Mouse (Mus musculus): ENCODE results near the gene Terb2. TPM values are rescaled to one million over a fixed set of nuclear protein-coding genes. Genes with fewer than 3 reads are reported as not detected.

Terb2 gene
- total and polyA plus RNA-seq, 3 experiments: not detected

DNA sequence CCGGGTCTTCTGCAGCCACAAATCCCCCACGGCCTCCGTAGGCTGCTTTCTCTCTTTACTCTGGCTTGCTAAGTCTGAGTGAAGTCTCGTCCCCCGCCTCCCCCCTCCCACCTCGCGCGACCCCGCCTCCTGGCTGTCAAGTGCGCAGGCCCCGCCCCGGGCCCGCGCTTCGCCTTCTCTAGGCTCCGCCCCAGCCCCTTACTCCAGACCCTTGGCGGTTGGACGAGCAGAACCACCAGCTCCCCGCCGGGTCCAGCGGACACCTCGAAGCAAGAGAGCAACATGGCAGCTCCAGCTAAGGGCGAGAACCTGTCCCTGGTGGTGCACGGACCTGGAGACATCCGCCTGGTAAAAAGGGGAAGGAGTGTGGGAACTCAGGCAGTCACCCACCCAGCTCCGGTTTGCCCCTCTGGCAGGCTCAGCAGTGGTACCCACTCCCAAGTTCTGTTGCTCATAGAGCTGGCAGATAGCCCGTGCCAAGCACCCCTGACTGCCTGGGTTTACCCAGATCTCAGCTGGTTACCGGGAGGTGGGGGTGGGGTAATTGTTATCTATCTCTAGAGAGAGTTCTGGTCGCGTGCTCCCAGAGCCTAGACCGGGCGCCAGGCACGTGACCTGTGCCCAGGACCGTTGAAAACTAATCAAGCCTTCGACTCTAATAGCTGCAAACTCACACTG lies 48.7 kb downstream of the Terb2 start, which contains the start of gene Sord (continued):
- TF ChIP-seq NRF1 (IDR thresholded peaks at IDR 0.05; ENCODE audit: insufficient read depth, low read depth, low read length, poor library complexity, severe bottlenecking) (peak; percentile 41; the same call in 1 of the 2 replicates), TAL1 (IDR thresholded peaks at IDR 0.05; ENCODE audit: low read length) (no peak), MAFK (IDR thresholded peaks at IDR 0.05; ENCODE audit: borderline replicate concordance, low read depth, low read length) (peak; percentile 6; the same call in 1 of the 2 replicates), MEF2A (IDR thresholded peaks at IDR 0.05; ENCODE audit: extremely low read depth, insufficient replicate concordance, low read depth, low read length, poor library complexity, severe bottlenecking) (no peak; the same call in 1 of the 2 replicates), CHD2 (IDR thresholded peaks at IDR 0.05; ENCODE audit: low read length) (peak; percentile 44; the same call in 1 of the 2 replicates), POLR2AphosphoS5 (IDR thresholded peaks at IDR 0.05; ENCODE audit: borderline replicate concordance, low read depth, low read length) (no peak), SIN3A (IDR thresholded peaks at IDR 0.05; ENCODE audit: low read length) (peak; percentile 80), KAT2A (conservative IDR thresholded peaks at IDR 0.05; ENCODE audit: low read depth, low read length) (peak; percentile 34; the same call in 1 of the 2 replicates), RAD21 (IDR thresholded peaks at IDR 0.05; ENCODE audit: low read depth, low read length) (no peak), EP300 (IDR thresholded peaks at IDR 0.05; ENCODE audit: low read depth in 1 of 2, low read length in 2 of 2) (peak; percentile 59 to 72), TCF12 (IDR thresholded peaks at IDR 0.05; ENCODE audit: low read depth, low read length) (peak; percentile 49; the same call in 1 of the 2 replicates), ETS1 (IDR thresholded peaks at IDR 0.05; ENCODE audit: low read depth, low read length) (peak; percentile 95), MAX (IDR thresholded peaks at IDR 0.05; ENCODE audit: low read length) (peak; percentile 96)

- H3K27ac ChIP-seq (ENCODE audit: control insufficient read depth, low read depth, low read length): peak overlapping the region; percentile 82
- H3K9me3 ChIP-seq (replicated peaks; ENCODE audit: insufficient read depth, low read length): no peaks in the 10 kb centered on the region
- TF ChIP-seq RAD21 (IDR thresholded peaks at IDR 0.05; ENCODE audit: low read depth, low read length) (no peak), SMC3 (IDR thresholded peaks at IDR 0.05; ENCODE audit: low read depth, low read length) (no peak), ZNF384 (IDR thresholded peaks at IDR 0.05; ENCODE audit: low read depth, low read length) (no peak), MYB (IDR thresholded peaks at IDR 0.05; ENCODE audit: low read depth, low read length) (no peak), USF1 (IDR thresholded peaks at IDR 0.05; ENCODE audit: low read depth, low read length) (0 out of 2 replicates have a peak, but pooled peaks have one; percentile 3), UBTF (IDR thresholded peaks at IDR 0.05; ENCODE audit: borderline replicate concordance, insufficient read depth, low read depth, low read length) (no peak), ZKSCAN1 (IDR thresholded peaks at IDR 0.05; ENCODE audit: low read depth, low read length) (no peak), CTCF (IDR thresholded peaks at IDR 0.05 in 2 of 3, conservative IDR thresholded peaks at IDR 0.05 in 1 of 3; ENCODE audit: control insufficient read depth in 1 of 3, insufficient read depth in 1 of 3, low read depth in 2 of 3, low read length in 3 of 3, poor library complexity in 1 of 3, severe bottlenecking in 1 of 3) (no peak), KAT2A (conservative IDR thresholded peaks at IDR 0.05; ENCODE audit: low read depth, low read length) (no peak), GATA1 (IDR thresholded peaks at IDR 0.05; ENCODE audit: low read depth, low read length) (no peak), ZMIZ1 (IDR thresholded peaks at IDR 0.05; ENCODE audit: low read depth, low read length) (no peak), TBP (IDR thresholded peaks at IDR 0.05; ENCODE audit: low read depth, low read length) (peak; percentile 4; the same call in 1 of the 2 replicates), GABPA (IDR thresholded peaks at IDR 0.05; ENCODE audit: low read depth, low read length) (0 out of 2 replicates have a peak, but pooled peaks have one; percentile 4), RCOR1 (IDR thresholded peaks at IDR 0.05; ENCODE audit: low read depth, low read length) (no peak), NELFE (IDR thresholded peaks at IDR 0.05; ENCODE audit: low read depth, low read length) (no peak), HCFC1 (IDR thresholded peaks at IDR 0.05; ENCODE audit: low read depth, low read length) (no peak), MAFK (IDR thresholded peaks at IDR 0.05; ENCODE audit: borderline replicate concordance, low read depth, low read length) (no peak; the same call in 1 of the 2 replicates)
- peaks cover 6 to 15% of the 10 kb centered on the region in 2 experiments for H3K4me1 ChIP-seq (ENCODE audit: control insufficient read depth in 1 of 2, insufficient read depth in 2 of 2, low read length in 2 of 2)
- DNase-seq (ENCODE audit: low read depth, low spot score): peak; percentile 47
- H3K36me3 ChIP-seq (ENCODE audit: control insufficient read depth in 1 of 2, insufficient read depth in 2 of 2, low read length in 2 of 2): peaks cover 0 to 22% of the 10 kb centered on the region in 2 experiments; a peak in 2 of 4 replicates
- no peaks in the 10 kb centered on the region for H3K27me3 ChIP-seq (ENCODE audit: control insufficient read depth in 1 of 2, insufficient read depth in 2 of 2, low read length in 2 of 2)
- H3K4me3 ChIP-seq (ENCODE audit: control insufficient read depth in 1 of 2, insufficient read depth in 1 of 2, low read depth in 2 of 2, low read length in 2 of 2): peak overlapping the region; percentile 68 to 86
- peak overlapping the region; percentile 86 for H3K9ac ChIP-seq (ENCODE audit: control insufficient read depth, low read depth, low read length, poor library complexity, severe bottlenecking)
- peaks cover 9% of the 10 kb centered on the region for H3K79me2 ChIP-seq (ENCODE audit: control insufficient read depth, insufficient read depth, low read length, poor library complexity)
These were observed 49.4 kb downstream of the Terb2 start for GRCm38 (mm10) chr2:122235425-122235824.

Data from MEL (cell line).